Mouse (Mus musculus): ENCODE measurements around the gene Tomm22. TPM values are rescaled to one million over a fixed set of nuclear protein-coding genes. Genes with fewer than 3 reads are reported as not detected.

Tomm22 gene
- 100 to 1,000 TPM; 101 to 111 TPM for total RNA-seq (2023)

GRCm38 (mm10) chr15:79670249-79670971 is at the start of gene Tomm22:
Tomm22 (plus strand) TSS chr15:79670861.

GRCm38 (mm10) chr15:79658531-79659375 is 11.9 kb upstream of the Tomm22 start, which contains the start of the genes Fam227a and Cby1:
Fam227a (minus strand) TSS chr15:79658956.
Cby1 (plus strand) TSS chr15:79659199.

GRCm38 (mm10) chr15:79687646-79688267 is 17.1 kb downstream of the Tomm22 start, which contains the start of gene Josd1:
Josd1 (minus strand) TSS chr15:79687919.

GRCm38 (mm10) chr15:79690426-79691022 is 19.9 kb downstream of the Tomm22 start, which contains the start of gene Gtpbp1:
Gtpbp1 (plus strand) TSS chr15:79690845.

Other genes with a start within 250 kb of the Tomm22 start
- gene Csnk1e, start 215.3 kb upstream of the Tomm22 start, total RNA-seq (2023): 100 to 1,000 TPM; 101 to 115 TPM
- gene Kcnj4, start 165.6 kb upstream of the Tomm22 start, total RNA-seq (2023): not detected
- gene Kdelr3, start 154.4 kb upstream of the Tomm22 start, total RNA-seq (2023): not detected
- 100 to 1,000 TPM; 173 to 204 TPM for gene Ddx17, start 124.1 kb upstream of the Tomm22 start, total RNA-seq (2023)
- 1 to 10 TPM; 1.3 to 3.7 TPM for gene Dmc1, start 65.8 kb upstream of the Tomm22 start, total RNA-seq (2023)
- gene Fam227a, start 11.9 kb upstream of the Tomm22 start, total RNA-seq (2023): 1 to 10 TPM; 3.1 TPM
- 10 to 100 TPM; 24.0 to 24.6 TPM for gene Cby1, start 11.7 kb upstream of the Tomm22 start, total RNA-seq (2023)
- 10 to 100 TPM; 22.1 to 25.7 TPM for gene Josd1, start 17.1 kb downstream of the Tomm22 start, total RNA-seq (2023)
- gene Gtpbp1, start 20.0 kb downstream of the Tomm22 start, total RNA-seq (2023): 100 to 1,000 TPM in 1 of 2 experiments, 10 to 100 TPM in 1; 98.1 to 101 TPM
- 100 to 1,000 TPM; 557 to 606 TPM for gene Sun2, start 71.7 kb downstream of the Tomm22 start, total RNA-seq (2023)
- 10 to 100 TPM in 1 of 2 experiments, 1 to 10 TPM in 1; 9.4 to 10.9 TPM for gene Dnal4, start 107.0 kb downstream of the Tomm22 start, total RNA-seq (2023)
- under 1 TPM; 0.07 to 0.44 TPM for gene Nptxr, start 133.9 kb downstream of the Tomm22 start, total RNA-seq (2023)
- not detected for gene Npcd, start 163.4 kb downstream of the Tomm22 start, total RNA-seq (2023)
- 1 to 10 TPM; 5.0 to 6.3 TPM for gene Cbx6, start 163.8 kb downstream of the Tomm22 start, total RNA-seq (2023)
- gene Apobec3, start 220.8 kb downstream of the Tomm22 start, total RNA-seq (2023): 10 to 100 TPM; 57.3 to 57.8 TPM